Mouse (Mus musculus) megakaryocyte progenitor cell, adult 5-6 weeks (primary cell): ENCODE results near the gene Ppfia3. TPM values are rescaled to one million over a fixed set of nuclear protein-coding genes. Genes with fewer than 3 reads are reported as not detected.
A peak's percentile ranks its signal among the peaks of the same experiment; 100 is the strongest.

Experiments used
- ATAC-seq: replicated peaks from 2 replicates; pipeline ENCODE4 v1.8.0; 2016; ENCODE audit warnings: mild to moderate bottlenecking, moderate TSS enrichment, inconsistent platforms; ENCODE audit not compliant: poor library complexity
- total RNA-seq, 2 experiments: library from RNA; stranded (forward) in 1 of 2; stranded (reverse) in 1 of 2; fragments of 157-497, 149-512 nt in 1 of 2; fragments of 200-1000 nt in 1 of 2; gene quantifications; 2 replicates each; pipeline versions ENCODE4 v1.2.3 to v1.2.4; 2015 to 2017

Ppfia3 gene
- total RNA-seq, 2 experiments from 2014 or later: not detected

DNA sequence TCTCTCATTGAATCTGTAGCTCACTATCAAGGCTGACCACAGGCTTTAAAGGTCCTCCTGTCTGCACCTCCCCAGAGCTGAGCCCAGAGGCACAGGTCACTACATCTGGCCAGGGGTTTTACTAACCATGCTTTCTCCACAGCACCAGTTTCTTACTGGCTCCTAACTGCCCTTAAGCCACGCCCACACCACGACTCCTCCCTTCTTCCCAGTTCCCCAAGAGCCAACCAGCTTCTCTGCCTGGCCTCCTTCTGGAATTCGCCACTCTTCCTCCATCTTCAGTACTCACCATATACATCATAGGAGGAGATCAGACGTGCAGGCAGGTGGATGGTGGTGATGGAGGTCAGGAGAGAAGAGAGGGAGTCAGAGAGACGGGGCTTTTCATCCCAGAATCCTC is 13.8 kb downstream of the Ppfia3 start:
- no peak for ATAC-seq

DNA sequence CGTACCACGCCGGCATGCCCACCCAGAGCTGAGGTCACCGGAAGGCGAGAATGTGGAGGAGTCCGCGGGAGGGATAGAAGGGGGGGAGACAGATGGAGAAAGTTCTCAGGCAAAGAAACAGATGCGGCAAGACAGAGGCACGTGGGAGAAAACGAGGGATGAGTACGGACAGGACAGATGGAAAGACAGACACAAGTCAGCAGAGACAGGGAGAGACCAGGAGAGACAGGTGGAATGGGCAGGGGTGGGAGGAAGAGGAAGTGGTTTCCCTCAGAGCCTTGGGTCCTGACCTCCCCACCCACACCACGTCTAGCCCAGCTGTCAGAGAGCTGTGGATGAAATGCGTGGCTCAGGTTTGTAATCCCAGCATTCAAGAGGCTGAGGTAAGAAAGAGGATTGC is 19.9 kb downstream of the Ppfia3 start:
- no peak for ATAC-seq

DNA sequence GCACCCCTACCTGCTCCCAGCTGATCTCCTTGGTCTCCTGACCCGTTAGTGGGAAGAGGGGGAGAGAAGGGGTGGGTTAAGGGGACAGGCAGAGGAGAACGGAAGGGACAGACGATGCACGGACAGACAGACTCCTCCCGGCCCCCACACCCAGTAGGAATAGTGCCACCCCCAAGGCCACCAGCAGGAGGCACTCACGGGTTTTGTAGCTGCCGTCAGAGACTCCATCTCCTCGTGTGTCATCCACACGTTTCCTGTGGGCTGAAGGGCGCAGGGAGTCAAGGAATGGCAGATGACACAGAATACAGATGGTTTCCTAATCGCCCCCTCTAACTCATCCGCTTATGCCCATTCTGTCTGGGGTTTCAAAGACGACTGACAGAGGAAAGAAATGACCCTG is 23.3 kb downstream of the Ppfia3 start:
- ATAC-seq: no peak

DNA sequence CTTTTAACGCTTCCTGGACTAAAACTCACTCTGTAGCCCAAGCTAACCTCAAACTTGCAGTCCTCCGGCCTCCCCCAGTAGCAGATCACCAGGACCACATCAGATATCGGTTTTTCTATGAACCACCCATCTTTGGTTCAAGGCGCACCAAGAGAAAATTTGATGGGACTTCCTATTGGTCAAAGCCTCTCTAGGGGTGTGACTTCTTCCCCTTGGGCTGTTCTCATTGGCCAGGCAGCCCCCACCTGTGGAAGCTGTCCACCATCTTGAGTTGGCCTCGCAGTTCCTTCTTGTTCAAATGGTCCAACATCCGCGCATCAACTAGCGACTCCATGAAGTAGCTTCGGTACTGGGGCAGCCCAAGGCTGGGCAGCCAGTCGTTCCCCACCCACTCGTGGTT is 24.7 kb downstream of the Ppfia3 start:
- ATAC-seq: no peak

DNA sequence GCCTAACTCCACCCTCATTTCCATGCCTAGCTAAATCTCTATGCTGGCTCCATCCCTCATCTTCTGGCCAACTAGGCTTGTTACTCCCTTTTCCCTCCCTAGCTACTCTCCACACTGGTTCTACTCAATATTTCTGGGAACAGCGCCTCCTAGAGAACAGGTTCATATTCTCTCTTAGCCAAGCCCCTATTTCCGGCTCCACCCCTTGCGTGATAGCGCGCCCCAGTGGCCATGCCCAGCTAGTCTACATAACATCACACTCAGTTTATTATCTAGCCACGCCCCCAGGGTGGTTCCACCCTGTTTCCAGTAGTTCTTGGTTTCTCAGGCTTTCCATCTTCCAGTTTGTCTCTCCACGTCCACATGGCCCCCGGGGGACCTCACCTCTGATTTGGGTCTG is 25.5 kb downstream of the Ppfia3 start:
- ATAC-seq: peak; percentile 81

DNA sequence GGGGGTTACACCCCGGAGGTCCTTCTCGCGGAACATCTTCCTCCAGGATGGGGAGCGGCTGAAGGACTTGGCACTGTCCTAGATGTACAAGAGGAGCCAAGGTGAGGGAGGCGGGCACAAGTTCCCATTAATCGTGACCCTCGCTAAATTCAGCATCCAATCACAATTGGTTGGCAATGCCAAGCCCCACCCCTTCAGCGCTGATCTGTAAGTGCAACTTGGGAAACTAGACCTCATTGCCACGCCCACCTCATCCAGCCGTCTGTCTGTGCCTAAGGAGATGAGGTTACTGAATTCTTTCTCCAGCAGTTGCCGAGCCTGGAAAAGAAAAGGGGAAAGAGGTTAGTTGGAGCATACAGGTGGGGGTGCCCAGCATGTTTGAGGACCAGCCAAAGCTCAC is 26.1 kb downstream of the Ppfia3 start:
- ATAC-seq: peak; percentile 42

DNA sequence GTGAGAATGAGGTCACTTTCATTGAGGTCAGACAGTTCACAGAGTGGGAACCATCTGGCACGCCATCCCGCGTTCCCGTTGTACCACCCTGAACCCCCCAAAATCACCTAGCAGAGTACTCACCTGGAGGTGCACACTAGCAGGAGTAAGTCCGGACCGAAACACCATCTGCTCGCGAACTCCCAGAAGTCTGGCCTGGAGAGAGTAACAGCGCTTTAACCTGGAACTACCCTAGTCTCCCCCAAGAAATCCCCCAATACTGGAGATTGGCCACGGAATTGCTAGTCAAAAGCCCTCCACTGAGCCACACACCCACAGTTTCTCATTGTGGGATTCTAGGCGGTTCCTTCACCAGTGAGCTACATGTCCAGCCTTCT is 26.8 kb downstream of the Ppfia3 start:
- ATAC-seq: no peak

DNA sequence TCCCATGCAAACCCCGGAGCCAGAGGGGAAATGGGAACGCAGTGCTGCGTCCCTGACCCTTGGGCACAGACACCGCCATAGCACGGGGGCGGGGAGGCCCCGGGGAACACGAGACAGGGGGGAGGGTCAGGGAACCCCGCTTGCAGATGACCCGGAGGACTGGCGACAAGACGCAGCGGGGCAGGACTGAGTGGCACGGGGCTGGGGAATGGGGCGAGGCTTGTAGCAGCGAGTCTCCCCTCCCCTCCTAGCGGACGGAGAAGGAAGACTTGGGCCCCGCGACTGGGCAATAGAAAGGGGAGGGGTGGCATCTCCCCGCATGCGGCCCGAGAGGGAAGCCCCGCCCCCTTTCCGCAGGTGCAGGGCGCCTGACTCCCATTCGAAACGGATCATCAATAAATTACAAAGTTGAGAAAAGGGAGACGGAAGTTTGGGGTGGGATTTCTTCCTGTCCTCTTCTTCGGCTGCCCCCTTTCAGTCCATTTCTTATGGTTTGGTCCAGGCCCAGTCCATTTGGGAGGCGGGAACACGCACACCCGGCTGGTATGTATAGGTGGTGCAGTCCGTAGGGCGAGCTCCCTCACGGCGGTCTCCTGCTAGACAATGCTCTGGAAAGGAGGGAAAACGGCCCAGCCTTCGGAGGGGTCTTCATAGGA is 27.3 kb downstream of the Ppfia3 start:
- ATAC-seq: peak; percentile 59

DNA sequence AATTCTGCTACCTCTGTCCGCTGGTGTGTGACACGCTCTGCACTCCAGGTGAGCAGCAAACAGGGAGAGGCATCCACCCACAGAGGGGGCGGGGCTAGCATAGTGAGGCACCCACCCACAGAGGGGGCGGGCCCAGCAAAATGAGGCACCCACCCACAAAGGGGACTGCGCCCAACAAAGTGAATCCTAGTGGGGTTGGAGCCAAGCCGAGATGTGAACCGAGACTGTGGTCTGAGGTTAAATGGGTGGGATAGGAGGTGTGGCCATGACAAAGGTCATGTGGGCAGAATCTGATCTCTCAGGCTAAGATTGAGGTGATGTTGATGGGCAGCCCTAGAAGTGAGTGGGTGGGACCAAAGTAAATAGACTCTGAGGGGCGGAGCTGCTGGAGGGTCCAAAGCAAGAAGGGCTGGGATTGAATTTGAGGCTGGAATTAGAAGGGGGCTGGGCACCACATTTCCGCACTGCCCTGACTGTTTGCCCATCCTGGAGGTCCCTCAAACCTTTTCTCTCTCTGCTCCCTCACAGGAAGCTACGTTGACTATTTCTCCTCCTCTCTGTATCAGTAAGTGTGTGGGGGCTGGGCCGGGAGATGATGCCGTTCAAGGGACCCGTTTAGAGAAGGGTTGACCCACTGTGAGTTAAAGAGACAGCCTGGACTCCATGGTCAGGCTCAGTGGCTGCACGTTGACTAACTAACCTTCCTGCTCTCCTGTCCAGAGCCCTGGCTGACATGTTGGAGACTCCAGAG is 28.5 kb downstream of the Ppfia3 start:
- ATAC-seq: no peak

DNA sequence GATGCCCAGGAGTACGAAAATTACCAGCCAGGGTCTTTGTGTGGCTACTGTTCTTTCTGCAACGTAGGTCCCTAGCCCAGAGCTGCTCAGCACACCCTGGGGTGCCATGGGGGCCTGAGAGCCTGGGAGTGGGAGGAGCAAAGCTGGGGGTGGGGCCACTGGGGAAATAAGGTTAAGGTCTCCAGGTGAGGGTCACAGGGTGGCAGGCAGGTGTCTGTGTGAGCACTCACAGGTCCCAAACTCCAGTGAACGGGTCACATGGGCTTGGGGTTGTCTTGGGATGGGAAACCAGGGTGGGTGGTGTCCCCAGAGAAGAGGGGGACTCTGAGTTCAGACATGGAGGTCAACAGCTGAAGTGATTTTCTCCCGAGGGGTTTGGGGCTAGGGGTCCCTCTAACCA is 29.4 kb downstream of the Ppfia3 start:
- ATAC-seq: no peak

DNA sequence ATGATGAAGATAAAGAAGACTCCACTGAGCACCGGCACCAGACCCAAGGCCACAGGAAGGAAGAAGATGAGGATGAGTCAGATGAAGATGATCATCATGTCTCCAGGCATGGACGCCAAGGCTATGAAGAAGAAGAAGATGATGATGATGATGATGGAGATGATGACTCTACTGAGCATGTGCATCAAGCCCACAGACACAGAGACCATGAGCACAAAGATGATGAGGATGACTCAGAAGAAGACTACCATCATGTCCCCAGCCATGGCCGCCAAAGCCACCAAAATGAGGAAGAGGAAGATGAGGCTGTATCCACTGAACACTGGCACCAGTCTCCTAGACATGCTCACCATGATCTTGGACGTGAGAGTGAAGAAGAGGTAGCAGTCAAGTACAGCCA is 30.5 kb downstream of the Ppfia3 start:
- ATAC-seq: no peak

DNA sequence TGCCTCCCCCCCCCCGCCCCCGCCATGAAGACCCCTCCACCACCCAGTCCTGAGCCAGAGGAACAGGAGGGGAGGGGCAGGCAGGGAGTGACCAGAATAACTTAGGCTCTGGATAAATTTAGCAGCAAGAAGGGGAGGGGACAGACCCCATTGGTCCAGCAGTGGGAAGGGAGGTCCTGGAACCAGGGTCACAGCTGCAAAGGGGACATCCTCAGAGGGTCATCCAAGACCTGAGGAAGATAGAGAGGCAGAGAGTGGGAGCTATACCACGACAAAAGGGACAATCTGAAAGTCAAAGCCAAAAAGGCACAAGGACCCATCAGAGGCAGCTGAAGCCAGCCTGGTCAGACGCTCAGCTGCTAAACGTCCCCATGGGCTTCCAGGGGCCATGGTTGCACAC is 31.8 kb downstream of the Ppfia3 start, which contains the start of gene Hrc:
Gene Hrc, plus strand, starts transcription at position 235 of the 400 bp plus-strand sequence.
- ATAC-seq: no peak

DNA sequence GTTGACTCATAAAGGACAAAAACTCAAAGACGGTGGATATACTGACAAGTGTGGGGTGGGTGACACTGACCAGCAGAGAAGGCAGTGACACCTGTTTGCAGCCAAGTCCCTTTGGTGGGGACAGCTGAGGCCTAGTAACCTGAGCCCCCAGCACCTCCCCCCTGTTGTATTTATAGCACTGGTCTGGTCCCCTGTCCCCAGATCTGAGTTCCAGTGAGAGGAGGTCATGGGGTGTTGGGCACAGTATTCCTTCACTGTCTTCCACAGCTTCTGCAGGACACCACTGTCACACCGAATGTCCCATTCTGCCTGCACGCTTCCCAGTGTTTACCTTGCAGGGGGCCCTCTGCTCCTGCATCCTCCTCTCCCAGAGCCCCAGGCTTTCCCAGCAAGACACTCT is 32.2 kb downstream of the Ppfia3 start:
- ATAC-seq: no peak

DNA sequence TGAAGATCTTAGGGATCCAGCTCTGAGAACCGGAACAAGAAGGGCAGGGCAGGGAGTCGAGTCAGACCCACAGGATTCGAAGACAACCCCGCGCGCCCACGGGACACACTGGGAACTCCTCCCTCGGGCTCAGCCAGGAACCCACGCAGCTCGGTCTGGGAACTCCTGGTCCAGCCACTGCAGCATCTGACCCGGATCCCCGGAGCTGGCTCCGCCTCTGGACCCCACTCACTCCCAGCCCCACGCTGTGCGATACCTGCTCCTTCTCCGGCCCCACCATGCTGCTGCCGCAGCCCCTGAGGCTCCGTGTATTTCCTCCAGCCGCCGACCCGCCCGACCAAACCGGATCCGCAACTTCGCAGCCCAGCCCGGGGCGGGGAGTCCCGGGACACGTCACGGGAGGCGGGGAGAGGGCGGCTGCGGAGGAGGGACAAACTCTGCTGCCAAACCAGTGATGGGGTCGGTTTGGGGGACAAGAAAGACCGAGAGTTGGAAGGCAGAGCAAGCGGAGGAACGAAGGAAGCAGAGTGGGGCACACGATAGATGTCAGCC is 33.3 kb downstream of the Ppfia3 start, which contains the start of gene Trpm4:
Gene Trpm4, minus strand, starts transcription at position 350 of the 552 bp plus-strand sequence.
- peak; percentile 76 for ATAC-seq

DNA sequence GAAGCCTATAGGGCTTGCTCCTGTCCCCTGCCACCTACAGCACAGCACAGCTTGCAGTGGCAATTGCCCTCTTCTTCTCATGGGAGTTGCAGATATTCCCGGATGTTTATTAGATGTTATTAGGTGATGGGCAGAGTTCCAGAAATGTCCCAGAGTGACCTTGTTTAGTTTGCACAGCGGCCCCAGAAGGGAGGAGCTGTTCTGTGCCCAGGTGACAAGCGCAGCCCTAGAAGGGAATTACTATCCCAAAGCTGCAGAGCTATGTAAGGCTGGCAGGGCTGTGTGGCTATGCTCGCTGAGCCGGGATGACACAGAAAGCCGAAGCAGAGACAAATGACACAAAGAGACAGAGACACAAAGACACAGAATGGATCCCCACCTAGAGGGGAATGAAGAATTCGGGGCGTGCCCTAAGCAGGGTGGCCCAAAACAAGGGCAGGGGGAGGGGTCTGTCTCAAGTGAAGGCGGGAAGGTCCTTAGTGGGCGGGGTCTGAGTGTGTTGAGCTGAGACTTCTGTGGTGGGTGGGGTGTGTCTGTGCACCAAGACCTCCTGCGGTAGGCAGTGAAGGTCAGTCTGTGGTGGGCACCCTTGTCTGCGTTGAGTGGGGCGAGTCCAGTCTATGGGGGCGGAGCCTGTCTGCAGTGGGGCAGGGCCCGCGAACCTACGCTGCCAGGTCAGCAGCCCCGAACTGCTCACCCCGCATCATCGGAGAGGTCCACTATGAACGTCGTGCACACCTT is 34.0 kb downstream of the Ppfia3 start:
- ATAC-seq: peak; percentile 51

DNA sequence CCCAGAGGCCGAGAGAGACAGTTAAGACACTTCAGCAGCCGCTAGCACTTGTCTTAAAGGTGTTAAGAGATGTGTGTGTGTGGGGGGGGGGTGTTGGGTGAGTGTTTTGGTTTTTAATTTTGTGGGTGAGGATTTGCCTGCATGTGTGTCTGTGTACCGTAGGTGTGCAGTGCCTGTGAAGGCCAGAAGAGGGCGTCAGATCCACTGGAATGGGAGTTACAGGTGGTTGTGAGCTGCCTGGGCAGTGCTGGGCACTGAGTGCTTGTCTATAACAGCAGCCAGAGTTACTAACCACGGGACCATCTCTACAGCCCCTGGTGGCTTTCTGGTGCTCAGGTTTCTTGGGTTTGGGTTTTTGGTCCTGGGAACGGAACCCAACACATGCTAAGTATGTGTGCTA is 35.3 kb downstream of the Ppfia3 start:
- ATAC-seq: no peak

DNA sequence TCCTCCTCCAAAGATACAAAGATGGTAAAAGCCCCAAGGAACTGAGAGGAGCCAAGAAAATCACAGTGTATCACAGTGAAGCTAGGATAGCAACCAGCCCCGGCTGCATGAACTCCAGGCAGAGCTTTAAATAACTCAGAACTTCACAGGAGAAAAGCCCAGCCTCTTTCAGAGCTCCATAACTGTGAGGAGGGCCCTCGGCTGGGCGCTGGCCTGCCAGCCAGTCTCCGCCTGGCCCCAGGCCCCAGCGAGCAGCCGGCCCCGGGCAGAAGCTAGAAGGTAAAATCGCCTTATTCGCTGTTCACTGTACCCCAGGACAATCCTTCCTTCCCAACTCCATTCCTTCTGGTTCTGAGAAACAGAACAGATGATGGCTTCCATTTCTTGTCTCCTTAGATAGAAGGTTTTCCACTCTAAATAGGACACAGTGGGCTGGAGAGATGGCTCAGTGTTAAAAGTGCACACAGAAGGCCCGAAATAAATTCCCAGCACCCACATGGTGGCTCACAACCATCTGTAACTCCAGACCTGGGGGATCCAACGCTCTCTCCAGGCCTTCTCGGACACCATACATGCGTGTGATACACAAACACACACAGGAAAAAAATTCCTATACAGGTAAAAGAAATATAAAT is 37.9 kb downstream of the Ppfia3 start:
- no peak for ATAC-seq

DNA sequence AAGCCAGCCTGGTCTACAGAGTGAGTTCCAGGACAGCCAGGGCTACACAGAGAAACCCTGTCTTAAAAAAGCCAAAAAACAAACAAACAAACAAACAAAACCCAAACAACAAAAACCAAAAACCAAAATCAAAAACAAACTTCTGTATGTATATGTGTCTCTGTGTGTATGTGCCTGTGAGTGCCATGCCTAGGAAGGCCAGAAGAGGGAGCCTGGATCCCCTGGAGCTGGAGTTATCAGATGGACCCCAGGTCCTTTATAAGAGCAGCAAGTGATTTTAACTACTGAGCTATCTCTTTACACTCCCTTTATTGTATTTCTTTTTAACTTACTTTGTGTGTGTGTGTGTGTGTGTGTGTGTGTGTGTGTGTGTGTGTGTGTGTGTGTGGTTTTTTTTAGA is 41.0 kb downstream of the Ppfia3 start:
- ATAC-seq: no peak

DNA sequence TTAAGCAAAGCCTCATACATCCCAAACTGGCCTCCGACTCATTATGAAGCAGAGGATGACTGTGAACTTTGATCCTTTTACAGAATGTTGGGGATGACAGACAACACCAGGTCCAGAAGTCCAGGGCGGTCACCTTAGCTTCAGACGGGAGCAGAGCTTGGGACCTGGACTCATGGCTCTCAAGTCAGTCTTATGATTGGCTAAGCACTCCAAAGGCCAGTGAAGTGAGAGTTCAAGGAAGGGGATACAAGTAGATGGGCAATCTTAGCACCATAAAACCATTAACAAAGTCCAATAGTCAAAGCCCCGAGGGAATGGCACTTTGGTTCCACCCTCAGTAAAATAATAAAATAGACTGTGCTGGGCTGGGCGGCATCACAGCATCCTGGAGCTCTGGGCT is 43.8 kb downstream of the Ppfia3 start:
- ATAC-seq: no peak

DNA sequence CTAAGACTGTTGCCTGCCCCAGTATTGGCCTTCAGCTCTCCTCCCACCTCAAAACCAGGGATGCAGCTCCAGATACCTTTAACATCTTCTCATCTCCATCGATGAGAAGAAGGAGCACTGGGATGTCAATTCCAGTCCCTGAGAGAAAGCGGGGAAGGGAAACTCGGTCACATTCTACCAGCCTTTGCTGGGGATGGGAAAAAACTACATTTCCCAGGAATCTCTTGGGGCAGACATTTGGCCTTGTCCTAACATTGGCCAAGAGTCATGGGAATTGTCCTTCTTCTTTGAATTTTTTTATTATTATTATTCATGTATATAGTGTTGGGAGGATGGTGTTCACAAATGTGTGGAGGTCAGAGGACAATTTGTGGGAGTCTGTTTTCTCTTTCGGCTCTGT is 44.6 kb downstream of the Ppfia3 start:
- ATAC-seq: no peak

DNA sequence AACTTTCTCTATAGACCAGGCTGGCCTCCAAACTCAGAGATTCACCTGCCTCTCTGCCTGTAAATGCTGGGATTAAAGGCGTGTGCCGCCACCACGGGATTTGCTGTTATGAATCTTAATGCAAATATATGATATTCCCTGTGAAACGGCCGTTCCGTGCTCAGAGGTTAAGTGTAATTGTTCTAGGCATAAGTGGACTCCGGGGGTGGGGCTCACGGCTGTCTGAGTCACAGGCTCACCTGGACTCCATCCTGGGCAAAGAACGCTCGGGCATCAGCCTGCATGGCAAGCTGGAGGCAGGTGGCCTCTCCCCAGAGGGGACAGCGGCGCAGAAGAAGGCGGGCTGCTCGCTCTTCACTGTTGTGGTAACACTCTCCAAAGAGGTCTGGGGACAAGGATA is 50.3 kb downstream of the Ppfia3 start:
- no peak for ATAC-seq
